Mouse (Mus musculus) liver, adult 2 months (tissue): ENCODE measurements around the gene Rasal1.
A peak's percentile ranks its signal among the peaks of the same experiment; 100 is the strongest.

Experiments
- CTCF ChIP-seq: fragments of 200-500 bp; IDR thresholded peaks from 2 replicates; pipeline ENCODE4 v1.5.1; 2011; ENCODE audit warnings: low read depth, low read length, control low read depth
- POLR2A ChIP-seq: fragments of 200-500 bp; IDR thresholded peaks from 2 replicates; pipeline ENCODE4 v1.6.1; 2011; ENCODE audit warnings: low read length, control low read depth; ENCODE audit not compliant: insufficient read depth; ENCODE audit errors: extremely low read depth

DNA sequence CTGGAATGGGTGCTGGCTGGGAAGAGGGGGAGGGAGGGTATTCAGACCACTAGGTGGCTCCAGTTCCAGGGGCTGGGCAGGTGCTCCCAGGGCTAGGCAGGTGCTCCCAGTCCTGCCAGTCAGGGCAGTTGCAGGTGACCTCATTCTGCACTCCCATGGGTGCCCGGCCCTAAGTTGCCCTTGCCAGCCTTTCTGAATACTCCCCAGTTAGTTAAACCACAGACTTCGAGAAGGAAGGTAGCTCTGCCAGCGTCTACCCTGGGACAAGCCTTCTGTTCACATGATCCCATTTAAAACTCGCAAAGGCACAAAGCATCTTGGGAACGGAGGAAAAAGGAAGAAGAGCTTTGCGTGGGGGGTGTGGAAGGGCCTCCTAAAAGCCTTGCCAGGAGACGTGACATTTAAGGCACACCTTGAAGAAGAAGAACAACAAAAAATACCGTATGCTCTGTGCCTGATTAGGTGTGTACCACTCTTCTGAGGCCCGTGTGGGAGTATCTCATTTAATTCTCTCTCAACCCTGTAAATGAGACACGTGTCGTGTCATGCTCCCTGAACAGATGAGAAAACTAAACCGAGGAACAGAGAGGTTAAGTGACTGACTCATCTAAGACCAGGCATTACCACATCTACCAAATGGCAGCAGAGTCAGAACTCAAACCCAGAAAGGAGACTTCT, 659 bp upstream of the Rasal1 start:
- no peak for TF ChIP-seq POLR2A
- TF ChIP-seq CTCF = peak; percentile 9; the same call in 1 of the 2 replicates
